Mouse (Mus musculus): ENCODE measurements around the gene Cd2bp2. TPM values are rescaled to one million over a fixed set of nuclear protein-coding genes. Genes with fewer than 3 reads are reported as not detected.

Cd2bp2 gene
- polyA plus RNA-seq, 1 experiment from 2014 or later: 14.0 TPM

DNA sequence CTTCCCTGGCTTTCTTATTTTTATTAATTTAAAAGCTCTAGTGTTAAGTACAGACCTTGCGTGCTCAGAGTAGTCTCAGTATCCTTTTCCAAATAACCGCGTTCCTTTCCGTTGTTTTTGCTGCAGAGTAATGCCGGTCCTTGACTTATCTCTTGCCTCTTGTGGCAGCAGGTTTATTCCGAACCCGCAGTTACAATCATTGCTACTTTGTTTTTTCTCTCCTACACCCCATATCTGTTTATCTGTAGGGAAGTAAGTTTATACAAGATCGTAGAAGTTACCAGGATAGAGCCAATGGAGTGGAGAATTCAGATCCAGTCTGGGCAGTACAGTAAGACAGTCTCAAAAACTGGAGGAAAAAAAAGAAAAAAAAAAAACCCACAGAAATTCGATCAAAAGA is 37.9 kb upstream of the Cd2bp2 start:
- DNase-seq: no peak
- peak overlapping the region; percentile 95 for H3K27ac ChIP-seq (ENCODE audit: low read depth)
- peaks cover 18% of the 10 kb centered on the region for H3K36me3 ChIP-seq (replicated peaks; ENCODE audit: insufficient read depth, low read length)
- no peak for ATAC-seq
- H3K4me3 ChIP-seq (ENCODE audit: low read depth, low read length): peak overlapping the region; percentile 99
- WGBS (ENCODE audit: insufficient replicate concordance): 2% methylated on average over 9 of the region's 9 CpGs
- TF ChIP-seq EP300 (IDR thresholded peaks at IDR 0.05; ENCODE audit: low read depth) (no peak), CTCF (IDR thresholded peaks at IDR 0.05; ENCODE audit: low read depth) (no peak)
- peak overlapping the region; percentile 93 for H3K9ac ChIP-seq (replicated peaks)
- peak overlapping the region; percentile 94 for H3K4me2 ChIP-seq (ENCODE audit: low read depth, low read length)
- H3K27me3 ChIP-seq (ENCODE audit: insufficient read depth, low read length): no peaks in the 10 kb centered on the region
- no peaks in the 10 kb centered on the region for H3K9me3 ChIP-seq (ENCODE audit: low read length)
- H3K4me1 ChIP-seq (ENCODE audit: insufficient read depth): peaks cover 16% of the 10 kb centered on the region

GRCm38 (mm10) chr7:127233368-127233749 is 37.5 kb upstream of the Cd2bp2 start:
- H3K4me2 ChIP-seq (ENCODE audit: low read depth, low read length): peak overlapping the region; percentile 94
- ATAC-seq (peak; percentile 35), DNase-seq (no peak)
- H3K9me3 ChIP-seq (ENCODE audit: low read length): no peaks in the 10 kb centered on the region
- H3K9ac ChIP-seq (replicated peaks): peak overlapping the region; percentile 93
- H3K4me1 ChIP-seq (ENCODE audit: insufficient read depth): peaks cover 16% of the 10 kb centered on the region
- peak overlapping the region; percentile 99 for H3K4me3 ChIP-seq (ENCODE audit: low read depth, low read length)
- H3K36me3 ChIP-seq (replicated peaks; ENCODE audit: insufficient read depth, low read length): peaks cover 18% of the 10 kb centered on the region
- no peak for TF ChIP-seq EP300 (IDR thresholded peaks at IDR 0.05; ENCODE audit: low read depth)
- TF ChIP-seq CTCF (IDR thresholded peaks at IDR 0.05; ENCODE audit: low read depth): 0 out of 2 replicates have a peak, but pooled peaks have one; percentile 9
- H3K27ac ChIP-seq (ENCODE audit: low read depth): peak overlapping the region; percentile 95
- WGBS (ENCODE audit: insufficient replicate concordance): under 1% methylated on average over 27 of the region's 27 CpGs
- H3K27me3 ChIP-seq (ENCODE audit: insufficient read depth, low read length): no peaks in the 10 kb centered on the region

DNA sequence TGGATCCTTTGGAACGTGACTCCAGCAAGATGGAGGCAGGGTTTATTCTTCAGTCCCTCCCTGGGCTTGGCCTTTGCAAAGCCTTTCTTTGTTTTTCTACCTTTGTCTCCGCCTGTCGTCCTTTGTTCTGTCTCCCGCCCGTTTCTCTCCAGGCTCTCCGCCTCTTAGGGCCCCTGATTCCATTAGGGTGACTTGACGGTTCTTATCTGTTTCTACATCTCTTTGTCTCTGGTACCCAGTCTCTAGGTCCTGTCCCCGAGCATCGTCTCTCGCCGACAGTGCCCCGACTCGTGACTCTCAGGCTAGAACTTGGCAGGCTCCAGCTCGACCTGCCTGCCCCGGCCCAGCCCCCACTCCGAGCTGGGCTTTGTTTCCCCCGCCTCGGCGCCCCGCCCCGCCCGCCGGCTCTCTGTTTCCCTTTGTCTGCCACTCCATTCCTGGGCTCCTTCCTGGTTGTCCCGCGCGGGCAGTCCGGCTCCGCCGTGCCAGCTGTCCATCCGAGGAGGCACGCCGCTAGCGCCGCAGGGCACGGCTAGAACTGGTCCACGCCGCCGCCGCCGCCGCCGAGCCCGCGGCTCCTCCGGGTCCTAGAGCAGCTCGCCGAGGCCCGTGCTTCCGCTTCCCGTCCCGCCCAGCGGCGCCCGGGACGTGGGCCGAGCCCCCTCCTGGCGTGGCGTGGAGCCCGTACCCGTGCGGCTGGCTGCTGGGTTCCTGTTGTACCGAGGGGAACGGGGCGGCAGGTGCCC is 36.9 kb upstream of the Cd2bp2 start, which contains the start of the genes Zfp553 and Sept1:
TSS of gene Zfp553 (plus strand) at position 440 of the 746 bp plus-strand sequence.
TSS of gene Sept1 (minus strand) at position 509 of the 746 bp plus-strand sequence.
- H3K4me1 ChIP-seq (ENCODE audit: insufficient read depth): peaks cover 17% of the 10 kb centered on the region
- WGBS (ENCODE audit: insufficient replicate concordance): 2% methylated on average over 59 of the region's 64 CpGs

DNA sequence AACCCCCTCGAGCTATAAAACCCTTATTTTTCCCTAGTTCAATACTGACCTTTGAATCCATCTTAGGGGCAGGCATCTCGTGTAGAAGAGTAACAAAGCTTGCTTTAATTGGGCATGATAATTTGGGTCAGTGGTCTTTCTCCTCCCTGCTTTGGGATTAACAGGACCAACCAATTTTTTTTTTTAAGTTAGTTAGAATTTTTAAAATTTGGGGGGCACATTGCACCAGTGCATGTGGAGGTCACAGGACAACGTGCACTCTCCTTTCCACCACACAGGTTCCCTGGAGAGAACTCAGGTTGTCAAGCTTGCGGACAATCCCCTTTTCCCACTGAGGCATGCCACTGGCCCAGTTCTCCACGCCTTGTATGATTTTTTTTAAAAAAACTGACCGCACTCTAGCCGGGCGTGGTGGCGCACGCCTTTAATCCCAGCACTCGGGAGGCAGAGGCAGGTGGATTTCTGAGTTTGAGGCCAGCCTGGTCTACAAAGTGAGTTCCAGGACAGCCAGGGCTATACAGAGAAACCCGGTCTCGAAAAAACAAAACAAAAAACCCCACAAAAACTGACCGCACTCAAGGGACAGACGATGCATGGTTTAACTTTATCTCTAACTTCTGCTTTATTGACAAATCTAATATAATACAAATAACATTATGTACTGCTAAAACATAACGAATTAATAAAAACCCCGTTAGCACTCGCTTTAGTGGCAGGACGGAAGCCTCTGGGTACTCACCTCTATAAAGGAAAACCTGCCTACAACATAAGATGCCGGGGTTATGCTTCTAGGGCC is 36.2 kb upstream of the Cd2bp2 start:
- peak overlapping the region; percentile 99 for H3K4me3 ChIP-seq (ENCODE audit: low read depth, low read length)
- WGBS (ENCODE audit: insufficient replicate concordance): 6% methylated on average over 20 of the region's 20 CpGs
- peak overlapping the region; percentile 94 for H3K4me2 ChIP-seq (ENCODE audit: low read depth, low read length)
- TF ChIP-seq EP300 (IDR thresholded peaks at IDR 0.05; ENCODE audit: low read depth) (no peak), CTCF (IDR thresholded peaks at IDR 0.05; ENCODE audit: low read depth) (no peak)
- no peaks in the 10 kb centered on the region for H3K9me3 ChIP-seq (ENCODE audit: low read length)
- peaks cover 21% of the 10 kb centered on the region for H3K4me1 ChIP-seq (ENCODE audit: insufficient read depth)
- no peaks in the 10 kb centered on the region for H3K27me3 ChIP-seq (ENCODE audit: insufficient read depth, low read length)
- peak overlapping the region; percentile 95 for H3K27ac ChIP-seq (ENCODE audit: low read depth)
- DNase-seq: no peak
- H3K36me3 ChIP-seq (replicated peaks; ENCODE audit: insufficient read depth, low read length): peaks cover 18% of the 10 kb centered on the region
- H3K9ac ChIP-seq (replicated peaks): peak overlapping the region; percentile 93
- no peak for ATAC-seq

More for the DNA sequence above, 36.9 kb upstream of the Cd2bp2 start, which contains the start of the genes Zfp553 and Sept1:
- TF ChIP-seq EP300 (IDR thresholded peaks at IDR 0.05; ENCODE audit: low read depth): no peak
- no peak for TF ChIP-seq CTCF (IDR thresholded peaks at IDR 0.05; ENCODE audit: low read depth)
- peak within 1 kb of the TSS; percentile 99 for H3K4me3 ChIP-seq (ENCODE audit: low read depth, low read length)
- peak within 1 kb of the TSS; percentile 94 for H3K4me2 ChIP-seq (ENCODE audit: low read depth, low read length)
- DNase-seq (peak; percentile 90), ATAC-seq (peak; percentile 90)
- H3K27me3 ChIP-seq (ENCODE audit: insufficient read depth, low read length): no peaks in the 10 kb centered on the region
- peak within 1 kb of the TSS; percentile 93 for H3K9ac ChIP-seq (replicated peaks)
- peak within 1 kb of the TSS; percentile 95 for H3K27ac ChIP-seq (ENCODE audit: low read depth)
- no peaks in the 10 kb centered on the region for H3K9me3 ChIP-seq (ENCODE audit: low read length)
- peaks cover 18% of the 10 kb centered on the region for H3K36me3 ChIP-seq (replicated peaks; ENCODE audit: insufficient read depth, low read length)

DNA sequence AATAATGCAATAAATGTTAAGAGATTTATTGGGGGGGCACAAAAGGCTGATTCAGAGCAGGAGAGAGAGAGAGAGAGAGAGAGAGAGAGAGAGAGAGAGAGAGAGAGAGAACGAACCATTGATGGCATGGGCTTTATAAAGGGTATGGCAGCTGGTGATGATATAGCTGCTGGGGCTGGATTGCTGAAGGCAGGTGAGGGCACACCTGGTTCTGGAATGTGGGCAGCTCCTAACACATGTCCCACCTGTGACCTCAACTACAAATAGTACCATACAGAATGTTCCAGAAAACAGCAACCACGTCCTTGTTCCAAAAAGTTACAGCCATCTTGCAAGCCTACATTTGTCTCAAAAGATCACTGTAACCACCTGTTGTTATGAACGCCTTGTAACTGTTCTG is 35.5 kb upstream of the Cd2bp2 start:
- Histone ChIP-seq H3K4me2 (ENCODE audit: low read depth, low read length) (peak overlapping the region; percentile 94), H3K4me1 (ENCODE audit: insufficient read depth) (peaks cover 21% of the 10 kb centered on the region), H3K27ac (ENCODE audit: low read depth) (no peak overlapping the region), H3K36me3 (replicated peaks; ENCODE audit: insufficient read depth, low read length) (peaks cover 12% of the 10 kb centered on the region), H3K4me3 (ENCODE audit: low read depth, low read length) (peak overlapping the region; percentile 99; the same call in 1 of the 2 replicates), H3K27me3 (ENCODE audit: insufficient read depth, low read length) (no peaks in the 10 kb centered on the region), H3K9ac (replicated peaks) (no peak overlapping the region), H3K9me3 (ENCODE audit: low read length) (no peaks in the 10 kb centered on the region)
- DNase-seq (no peak), ATAC-seq (no peak)
- 56% methylated on average over 3 of the region's 3 CpGs for WGBS (ENCODE audit: insufficient replicate concordance)
- TF ChIP-seq CTCF (IDR thresholded peaks at IDR 0.05; ENCODE audit: low read depth): no peak
- no peak for TF ChIP-seq EP300 (IDR thresholded peaks at IDR 0.05; ENCODE audit: low read depth)

Measured in liver, postnatal 0 days (tissue).